Mouse (Mus musculus) liver, adult 2 months (tissue): ENCODE results near the gene Ifna12.

Experiments
- CTCF ChIP-seq: fragments of 200-500 bp; IDR thresholded peaks from 2 replicates; pipeline ENCODE4 v1.5.1; 2011; ENCODE audit warnings: low read depth, low read length, control low read depth
- POLR2A ChIP-seq: fragments of 200-500 bp; IDR thresholded peaks from 2 replicates; pipeline ENCODE4 v1.6.1; 2011; ENCODE audit warnings: low read length, control low read depth; ENCODE audit not compliant: insufficient read depth; ENCODE audit errors: extremely low read depth

DNA sequence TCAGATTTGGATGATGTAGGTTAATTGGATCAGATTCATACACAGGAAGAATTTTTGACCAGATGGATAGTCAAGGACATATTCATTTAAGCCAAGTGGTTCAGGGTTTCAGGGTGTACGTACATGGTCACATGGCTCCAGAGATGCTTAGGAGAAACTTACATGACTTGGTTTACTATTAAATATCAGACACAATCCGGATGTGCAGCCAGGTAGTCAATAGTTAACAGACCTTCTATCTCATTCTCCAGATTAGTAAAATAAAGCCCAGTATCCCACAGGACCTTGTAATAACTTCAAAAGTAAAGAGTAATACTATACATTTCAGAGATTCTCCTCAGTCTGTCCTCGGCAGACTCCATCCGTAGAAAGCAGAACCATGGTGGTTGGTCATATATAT lies 31.1 kb upstream of the Ifna12 start, which contains the start of gene C87499:
- TF ChIP-seq POLR2A: no peak
- no peak for TF ChIP-seq CTCF
